Mouse (Mus musculus): Measurements from ENCODE around the gene Eef1a2. TPM values are rescaled to one million over a fixed set of nuclear protein-coding genes. Genes with fewer than 3 reads are reported as not detected.

Gene Eef1a2
- polyA plus RNA-seq, 1 experiment from 2014 or later: 12.7 TPM

DNA sequence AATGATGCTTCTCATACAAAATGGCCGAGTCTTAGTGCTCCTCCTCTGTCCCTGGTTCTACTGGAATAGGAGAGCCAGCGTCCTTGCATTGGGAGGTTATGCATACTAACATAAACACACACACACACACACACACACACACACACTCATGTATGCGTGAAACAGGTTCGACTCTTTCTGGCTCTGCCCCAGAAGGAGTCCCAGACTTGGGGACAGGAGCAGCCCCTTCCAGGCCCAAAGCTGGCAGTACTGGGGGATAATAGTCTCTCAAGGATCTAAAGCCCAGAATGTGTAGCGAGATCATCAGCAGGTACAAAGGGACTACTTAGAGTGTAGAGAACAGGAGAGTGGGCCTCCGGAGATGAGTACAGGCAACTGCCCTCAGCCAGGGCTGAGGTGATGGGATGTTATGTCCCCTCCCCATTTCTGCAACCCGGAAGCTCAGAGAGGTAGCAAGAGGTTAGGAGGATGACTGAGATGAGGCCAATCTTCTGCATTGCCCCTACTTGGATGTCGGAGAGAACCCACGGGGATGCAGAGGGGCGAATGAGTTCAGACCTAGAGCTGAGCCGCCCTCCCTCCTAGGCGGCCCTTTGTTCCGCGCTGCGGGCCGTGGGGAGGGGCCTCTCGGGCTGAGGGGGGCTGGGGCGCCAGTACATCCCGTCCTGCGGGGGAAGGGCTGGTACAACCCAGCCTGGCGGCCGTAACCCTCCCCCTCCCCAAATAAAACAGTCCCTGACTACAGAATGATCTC, 22.8 kb downstream of the Eef1a2 start:
- no peaks in the 10 kb centered on the region for H3K36me3 ChIP-seq (ENCODE audit: control insufficient read depth, insufficient read depth, low read length)
- peak; percentile 88 for ATAC-seq (ENCODE audit: low FRiP score, low TSS enrichment)
- peaks cover 32% of the 10 kb centered on the region for H3K4me1 ChIP-seq (ENCODE audit: control insufficient read depth, insufficient read depth, low read length)
- peak overlapping the region; percentile 75 for H3K4me3 ChIP-seq (replicated peaks; ENCODE audit: low read depth, low read length)
- H3K9ac ChIP-seq (replicated peaks; ENCODE audit: low read length): peak overlapping the region; percentile 91
- peak; percentile 82 for DNase-seq
- H3K27me3 ChIP-seq (ENCODE audit: control insufficient read depth, insufficient read depth, low read length): peaks cover 13% of the 10 kb centered on the region; the same call in 1 of the 2 replicates
- H3K4me2 ChIP-seq (ENCODE audit: low read length): peak overlapping the region; percentile 64
- H3K9me3 ChIP-seq (ENCODE audit: control insufficient read depth, low read length): no peaks in the 10 kb centered on the region
- peak overlapping the region; percentile 96 for H3K27ac ChIP-seq (replicated peaks; ENCODE audit: low read depth, low read length)
- 6% methylated on average over 22 of the region's 22 CpGs for WGBS

DNA sequence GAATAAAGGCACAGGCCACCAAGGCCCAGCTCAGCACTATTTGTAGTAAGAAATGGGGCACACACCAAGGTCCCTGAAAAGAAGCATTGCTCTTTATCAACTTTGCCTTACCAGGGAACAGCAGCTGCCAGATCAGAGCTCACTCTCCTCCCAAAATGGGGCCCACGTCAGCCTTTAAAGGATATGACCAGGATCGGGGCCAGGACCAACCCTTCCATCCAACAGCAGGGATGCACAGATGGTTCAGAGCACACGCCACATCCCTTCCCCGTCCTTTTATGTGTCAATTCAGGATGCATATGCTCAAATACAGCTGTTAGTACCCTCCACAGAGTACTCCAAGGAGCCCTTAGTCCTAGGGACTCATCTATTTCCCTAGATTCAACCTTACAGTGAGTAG, 26.6 kb downstream of the Eef1a2 start:
- Histone ChIP-seq H3K4me1 (ENCODE audit: control insufficient read depth, insufficient read depth, low read length) (peaks cover 36% of the 10 kb centered on the region), H3K4me2 (ENCODE audit: low read length) (no peak overlapping the region), H3K9me3 (ENCODE audit: control insufficient read depth, low read length) (no peaks in the 10 kb centered on the region), H3K9ac (replicated peaks; ENCODE audit: low read length) (no peak overlapping the region), H3K27ac (replicated peaks; ENCODE audit: low read depth, low read length) (no peak overlapping the region), H3K27me3 (ENCODE audit: control insufficient read depth, insufficient read depth, low read length) (peaks cover 4% of the 10 kb centered on the region; the same call in 1 of the 2 replicates), H3K36me3 (ENCODE audit: control insufficient read depth, insufficient read depth, low read length) (no peaks in the 10 kb centered on the region), H3K4me3 (replicated peaks; ENCODE audit: low read depth, low read length) (no peak overlapping the region)
- DNase-seq (no peak), ATAC-seq (ENCODE audit: low FRiP score, low TSS enrichment) (no peak)
- 81% methylated on average over 4 of the region's 4 CpGs for WGBS

DNA sequence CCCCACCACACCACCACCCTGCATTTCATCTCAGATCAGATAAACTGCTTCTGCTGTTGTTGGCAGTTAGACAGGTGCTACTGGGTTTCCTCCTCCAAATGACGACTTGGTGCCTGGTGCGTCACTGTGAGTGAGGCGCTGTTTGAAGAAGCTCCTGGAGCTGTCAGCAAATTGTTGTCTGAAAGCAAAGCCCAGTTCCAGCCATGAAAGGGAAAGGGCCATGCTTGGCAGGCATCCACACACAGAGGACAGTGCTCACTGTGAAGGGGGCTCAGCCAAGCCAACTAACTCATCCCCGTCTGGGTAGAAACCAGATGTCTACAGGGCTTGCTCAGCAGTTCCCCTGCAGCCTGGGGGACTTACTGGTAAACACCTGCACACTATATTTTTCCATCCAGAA, 27.9 kb downstream of the Eef1a2 start:
- Histone ChIP-seq H3K4me2 (ENCODE audit: low read length) (no peak overlapping the region), H3K27me3 (ENCODE audit: control insufficient read depth, insufficient read depth, low read length) (no peaks in the 10 kb centered on the region), H3K4me1 (ENCODE audit: control insufficient read depth, insufficient read depth, low read length) (peaks cover 36% of the 10 kb centered on the region), H3K4me3 (replicated peaks; ENCODE audit: low read depth, low read length) (no peak overlapping the region), H3K9ac (replicated peaks; ENCODE audit: low read length) (no peak overlapping the region), H3K36me3 (ENCODE audit: control insufficient read depth, insufficient read depth, low read length) (no peaks in the 10 kb centered on the region), H3K9me3 (ENCODE audit: control insufficient read depth, low read length) (no peaks in the 10 kb centered on the region), H3K27ac (replicated peaks; ENCODE audit: low read depth, low read length) (no peak overlapping the region)
- whole genome bisulfite sequencing: 84% methylated on average over 4 of the region's 4 CpGs
- DNase-seq (no peak), ATAC-seq (ENCODE audit: low FRiP score, low TSS enrichment) (no peak)

DNA sequence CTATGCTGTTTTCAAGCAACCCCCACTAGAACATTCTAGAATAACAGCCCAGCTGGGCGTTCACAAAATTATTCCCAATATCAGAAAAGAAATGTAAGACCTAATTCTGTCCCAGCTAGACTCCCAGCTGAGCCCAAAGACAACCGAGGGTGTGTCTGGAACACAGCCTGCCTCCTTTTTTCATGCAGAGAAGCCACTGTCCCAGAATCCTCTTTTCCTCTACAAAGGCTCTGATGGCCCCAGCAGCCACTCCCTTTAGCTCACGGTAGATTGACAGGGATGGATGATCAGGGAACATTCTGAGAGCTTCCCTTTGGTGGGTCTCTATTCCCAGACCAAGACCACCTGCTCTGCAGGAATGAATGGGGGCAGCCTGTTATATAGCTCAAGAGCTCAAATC, 29.0 kb downstream of the Eef1a2 start:
- no peak for ATAC-seq (ENCODE audit: low FRiP score, low TSS enrichment)

DNA sequence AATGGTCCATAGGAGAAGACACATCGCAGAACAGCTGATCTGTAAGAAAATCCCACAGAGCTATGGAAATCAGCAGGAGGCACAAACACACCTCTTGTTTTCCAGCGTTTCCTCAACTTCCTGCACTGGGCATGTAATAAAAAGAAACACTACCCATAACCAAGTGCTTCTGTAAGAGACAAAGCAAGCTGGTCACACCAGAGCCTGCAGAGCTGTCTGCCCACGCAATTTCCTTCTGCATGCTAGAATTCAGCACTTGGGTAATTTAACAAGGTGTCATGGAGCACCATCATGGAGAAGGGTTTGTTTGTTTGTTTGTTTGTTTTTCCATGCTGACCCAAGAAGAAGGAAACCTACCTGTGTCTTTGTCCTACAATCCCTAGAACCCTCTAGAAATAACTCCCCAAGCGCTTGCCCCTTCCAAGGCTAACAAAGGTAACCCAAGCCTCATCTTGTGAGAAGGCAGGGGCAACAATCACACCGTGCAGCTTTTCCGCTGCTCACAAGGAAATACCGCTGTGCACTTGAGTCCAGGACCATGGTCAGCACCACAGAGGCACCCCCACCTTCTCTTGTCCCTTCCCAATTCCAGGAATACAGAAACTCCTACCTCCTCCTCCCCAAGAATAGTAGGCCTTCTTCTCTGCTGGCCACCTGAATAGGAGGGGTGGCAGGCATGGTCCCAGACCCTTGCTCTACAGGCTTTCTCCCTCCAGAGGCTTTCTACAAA, 30.9 kb downstream of the Eef1a2 start:
- Histone ChIP-seq H3K4me1 (ENCODE audit: control insufficient read depth, insufficient read depth, low read length) (peaks cover 33% of the 10 kb centered on the region), H3K27me3 (ENCODE audit: control insufficient read depth, insufficient read depth, low read length) (no peaks in the 10 kb centered on the region), H3K9me3 (ENCODE audit: control insufficient read depth, low read length) (no peaks in the 10 kb centered on the region), H3K4me3 (replicated peaks; ENCODE audit: low read depth, low read length) (no peak overlapping the region), H3K36me3 (ENCODE audit: control insufficient read depth, insufficient read depth, low read length) (no peaks in the 10 kb centered on the region), H3K4me2 (ENCODE audit: low read length) (no peak overlapping the region), H3K27ac (replicated peaks; ENCODE audit: low read depth, low read length) (no peak overlapping the region), H3K9ac (replicated peaks; ENCODE audit: low read length) (no peak overlapping the region)
- ATAC-seq (ENCODE audit: low FRiP score, low TSS enrichment) (no peak), DNase-seq (no peak)
- 55% methylated on average over 7 of the region's 7 CpGs for WGBS

More for the DNA sequence above, 29.0 kb downstream of the Eef1a2 start:
- Histone ChIP-seq H3K9me3 (ENCODE audit: control insufficient read depth, low read length) (no peaks in the 10 kb centered on the region), H3K36me3 (ENCODE audit: control insufficient read depth, insufficient read depth, low read length) (no peaks in the 10 kb centered on the region), H3K4me3 (replicated peaks; ENCODE audit: low read depth, low read length) (no peak overlapping the region), H3K4me2 (ENCODE audit: low read length) (no peak overlapping the region), H3K27me3 (ENCODE audit: control insufficient read depth, insufficient read depth, low read length) (no peaks in the 10 kb centered on the region), H3K27ac (replicated peaks; ENCODE audit: low read depth, low read length) (no peak overlapping the region), H3K4me1 (ENCODE audit: control insufficient read depth, insufficient read depth, low read length) (peaks cover 31% of the 10 kb centered on the region), H3K9ac (replicated peaks; ENCODE audit: low read length) (no peak overlapping the region)
- DNase-seq: no peak
- 41% methylated on average over 3 of the region's 3 CpGs for WGBS

DNA sequence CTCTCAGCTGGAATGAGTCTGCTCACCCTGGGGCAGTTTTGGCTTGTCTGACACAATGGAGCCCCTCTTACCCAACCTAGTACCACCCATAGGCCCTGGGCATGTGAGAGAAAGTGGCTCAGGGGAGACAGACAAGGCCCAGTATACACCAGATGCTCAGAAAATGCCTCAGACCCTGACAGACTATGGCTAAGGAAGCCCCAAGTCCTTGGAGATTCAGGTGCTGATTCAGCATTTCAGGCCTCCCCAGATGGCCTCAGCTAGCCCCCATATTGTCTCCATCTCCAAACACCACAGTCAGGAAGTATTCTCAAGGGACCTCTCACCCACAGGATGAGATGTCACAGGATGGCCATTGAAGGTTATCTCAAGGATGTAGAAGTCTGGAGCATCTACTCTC, 34.2 kb downstream of the Eef1a2 start:
- H3K4me3 ChIP-seq (replicated peaks; ENCODE audit: low read depth, low read length): no peak overlapping the region
- no peaks in the 10 kb centered on the region for H3K36me3 ChIP-seq (ENCODE audit: control insufficient read depth, insufficient read depth, low read length)
- DNase-seq (no peak), ATAC-seq (ENCODE audit: low FRiP score, low TSS enrichment) (no peak)
- peaks cover 46% of the 10 kb centered on the region for H3K4me1 ChIP-seq (ENCODE audit: control insufficient read depth, insufficient read depth, low read length)
- H3K27me3 ChIP-seq (ENCODE audit: control insufficient read depth, insufficient read depth, low read length): no peaks in the 10 kb centered on the region
- H3K9ac ChIP-seq (replicated peaks; ENCODE audit: low read length): peak overlapping the region; percentile 16; the same call in 1 of the 2 replicates
- H3K9me3 ChIP-seq (ENCODE audit: control insufficient read depth, low read length): no peaks in the 10 kb centered on the region
- peak overlapping the region; percentile 85 for H3K27ac ChIP-seq (replicated peaks; ENCODE audit: low read depth, low read length)
- no peak overlapping the region for H3K4me2 ChIP-seq (ENCODE audit: low read length)

DNA sequence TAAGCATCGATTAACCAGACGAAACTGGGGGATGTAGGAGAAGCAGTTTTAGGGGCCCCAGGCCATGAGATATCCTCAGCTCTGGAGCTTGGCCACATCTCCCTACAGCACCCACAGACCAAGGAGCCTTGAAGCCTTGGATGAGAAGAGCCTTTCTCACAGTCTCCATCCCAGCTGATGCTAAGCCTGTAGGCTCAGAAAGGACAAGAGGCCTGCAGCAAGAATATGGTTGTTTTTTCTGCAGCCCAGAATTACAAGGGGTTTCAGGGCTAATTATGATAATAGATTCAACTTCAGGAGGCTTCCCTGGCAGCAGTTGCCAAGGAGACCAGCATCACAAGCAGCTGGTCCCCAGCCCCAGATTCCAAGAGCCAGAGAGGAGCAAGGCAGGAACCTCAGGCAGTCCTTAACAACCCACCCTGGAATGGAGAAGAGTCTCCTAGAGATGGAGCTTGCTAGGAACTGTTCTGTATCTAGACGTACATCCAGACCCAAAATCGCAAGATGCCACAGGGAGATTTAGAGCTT, 35.8 kb downstream of the Eef1a2 start:
- peak; percentile 79 for ATAC-seq (ENCODE audit: low FRiP score, low TSS enrichment)
- peak; percentile 85 for DNase-seq
- Histone ChIP-seq H3K27ac (replicated peaks; ENCODE audit: low read depth, low read length) (peak overlapping the region; percentile 85), H3K4me1 (ENCODE audit: control insufficient read depth, insufficient read depth, low read length) (peaks cover 56% of the 10 kb centered on the region), H3K36me3 (ENCODE audit: control insufficient read depth, insufficient read depth, low read length) (no peaks in the 10 kb centered on the region), H3K27me3 (ENCODE audit: control insufficient read depth, insufficient read depth, low read length) (no peaks in the 10 kb centered on the region), H3K9me3 (ENCODE audit: control insufficient read depth, low read length) (no peaks in the 10 kb centered on the region), H3K4me2 (ENCODE audit: low read length) (peak overlapping the region; percentile 9; the same call in 1 of the 2 replicates), H3K4me3 (replicated peaks; ENCODE audit: low read depth, low read length) (no peak overlapping the region), H3K9ac (replicated peaks; ENCODE audit: low read length) (0 out of 2 replicates have a peak overlapping the region, but pooled peaks have one; percentile 3)
- WGBS: 40% methylated on average over 4 of the region's 4 CpGs

DNA sequence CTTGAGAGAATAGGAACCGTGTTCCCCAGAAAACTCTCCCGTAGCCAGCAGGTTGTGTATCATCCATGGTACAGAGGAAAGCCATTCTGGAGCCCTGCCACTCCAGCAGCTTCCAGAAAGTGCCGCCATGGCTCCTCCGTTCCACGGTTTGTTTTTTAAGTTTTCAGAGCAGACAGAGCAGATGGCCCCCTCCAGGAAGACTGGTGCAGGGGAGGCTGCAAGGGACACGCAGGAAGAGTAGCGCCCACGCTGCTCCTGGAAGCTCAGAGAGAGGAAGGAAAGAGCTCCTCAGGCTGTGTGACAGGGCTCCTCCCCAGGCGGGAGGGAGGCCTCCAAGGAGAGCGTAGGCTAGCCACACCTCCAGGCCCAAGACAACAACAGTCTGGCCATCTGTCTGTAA, 36.9 kb downstream of the Eef1a2 start:
- Histone ChIP-seq H3K9ac (replicated peaks; ENCODE audit: low read length) (peak overlapping the region; percentile 12; the same call in 1 of the 2 replicates), H3K9me3 (ENCODE audit: control insufficient read depth, low read length) (no peaks in the 10 kb centered on the region), H3K36me3 (ENCODE audit: control insufficient read depth, insufficient read depth, low read length) (no peaks in the 10 kb centered on the region), H3K27me3 (ENCODE audit: control insufficient read depth, insufficient read depth, low read length) (no peaks in the 10 kb centered on the region), H3K4me3 (replicated peaks; ENCODE audit: low read depth, low read length) (no peak overlapping the region), H3K27ac (replicated peaks; ENCODE audit: low read depth, low read length) (peak overlapping the region; percentile 85), H3K4me2 (ENCODE audit: low read length) (no peak overlapping the region), H3K4me1 (ENCODE audit: control insufficient read depth, insufficient read depth, low read length) (peaks cover 65% of the 10 kb centered on the region)
- DNase-seq (no peak), ATAC-seq (ENCODE audit: low FRiP score, low TSS enrichment) (no peak)
- 32% methylated on average over 10 of the region's 10 CpGs for WGBS
